Mouse (Mus musculus): Measurements from ENCODE around the gene Shisa5. TPM values are rescaled to one million over a fixed set of nuclear protein-coding genes. Genes with fewer than 3 reads are reported as not detected.

The Shisa5 gene
- 84.1 and 87.1 TPM in 2 replicates for polyA plus RNA-seq (2015; fragmentation: Nextera tagmentation; extraction: Ambion mirVana)

GRCm38 (mm10) chr9:109038086-109038895 lies at the start of gene Shisa5:
Gene Shisa5, plus strand, starts transcription at chr9:109038565.
- Histone ChIP-seq H3K4me3 (peak within 1 kb of the TSS; percentile 63), H3K9ac (peak within 1 kb of the TSS; percentile 79), H3K27me3 (no peaks in the 10 kb centered on the region), H3K27ac (peak within 1 kb of the TSS; percentile 39), H3K4me1 (peaks cover 31% of the 10 kb centered on the region), H3K9me3 (no peaks in the 10 kb centered on the region), H3K4me2 (replicated peaks) (peak within 1 kb of the TSS; percentile 79), H3K36me3 (no peaks in the 10 kb centered on the region)
- ATAC-seq (ENCODE audit: low FRiP score, low read depth): peak; percentile 91
- WGBS: under 1% methylated on average over 34 of the region's 40 CpGs

GRCm38 (mm10) chr9:108989802-108990461 lies 48.4 kb upstream of the Shisa5 start:
- Histone ChIP-seq H3K36me3 (no peaks in the 10 kb centered on the region), H3K27me3 (no peaks in the 10 kb centered on the region), H3K9ac (0 out of 2 replicates have a peak overlapping the region, but pooled peaks have one; percentile 25), H3K4me1 (peaks cover 37% of the 10 kb centered on the region), H3K4me2 (replicated peaks) (no peak overlapping the region), H3K9me3 (no peaks in the 10 kb centered on the region), H3K4me3 (no peak overlapping the region), H3K27ac (peak overlapping the region; percentile 70; the same call in 1 of the 2 replicates)
- ATAC-seq (ENCODE audit: low FRiP score, low read depth): no peak
- WGBS: 69% methylated on average over 4 of the region's 4 CpGs

- Histone ChIP-seq H3K27ac (peak overlapping the region; percentile 70; the same call in 1 of the 2 replicates), H3K9me3 (no peaks in the 10 kb centered on the region), H3K4me1 (peaks cover 42% of the 10 kb centered on the region), H3K27me3 (no peaks in the 10 kb centered on the region), H3K9ac (no peak overlapping the region), H3K4me2 (replicated peaks) (no peak overlapping the region), H3K36me3 (no peaks in the 10 kb centered on the region), H3K4me3 (no peak overlapping the region)
- WGBS: 28% methylated on average over 7 of the region's 7 CpGs
- ATAC-seq (ENCODE audit: low FRiP score, low read depth): no peak
Measured at GRCm38 (mm10) chr9:108990462-108990820, 47.9 kb upstream of the Shisa5 start.

GRCm38 (mm10) chr9:108991428-108992084 lies 46.8 kb upstream of the Shisa5 start, which contains the start of gene Pfkfb4:
Gene Pfkfb4, plus strand, starts transcription at chr9:108991778.
- no peaks in the 10 kb centered on the region for H3K9me3 ChIP-seq
- peak within 1 kb of the TSS; percentile 87 for H3K4me2 ChIP-seq (replicated peaks)
- WGBS: 1% methylated on average over 31 of the region's 31 CpGs
- peak within 1 kb of the TSS; percentile 76 for H3K9ac ChIP-seq
- H3K4me1 ChIP-seq: peaks cover 47% of the 10 kb centered on the region
- ATAC-seq (ENCODE audit: low FRiP score, low read depth): peak; percentile 94
- H3K27ac ChIP-seq: peak within 1 kb of the TSS; percentile 90
- peak within 1 kb of the TSS; percentile 62 for H3K4me3 ChIP-seq
- no peaks in the 10 kb centered on the region for H3K36me3 ChIP-seq
- no peaks in the 10 kb centered on the region for H3K27me3 ChIP-seq

- H3K9me3 ChIP-seq: no peaks in the 10 kb centered on the region
- H3K9ac ChIP-seq: peak overlapping the region; percentile 76
- H3K4me3 ChIP-seq: peak overlapping the region; percentile 62
- H3K4me2 ChIP-seq (replicated peaks): peak overlapping the region; percentile 87
- no peak for ATAC-seq (ENCODE audit: low FRiP score, low read depth)
- no peaks in the 10 kb centered on the region for H3K27me3 ChIP-seq
- 7% methylated on average over 18 of the region's 18 CpGs for WGBS
- peak overlapping the region; percentile 29; the same call in 1 of the 2 replicates for H3K27ac ChIP-seq
- H3K4me1 ChIP-seq: peaks cover 47% of the 10 kb centered on the region
- H3K36me3 ChIP-seq: no peaks in the 10 kb centered on the region
Measured at GRCm38 (mm10) chr9:108992085-108992469, 46.3 kb upstream of the Shisa5 start.

GRCm38 (mm10) chr9:108992620-108993361 lies 45.6 kb upstream of the Shisa5 start:
- H3K27me3 ChIP-seq: no peaks in the 10 kb centered on the region
- H3K36me3 ChIP-seq: no peaks in the 10 kb centered on the region
- peak overlapping the region; percentile 87 for H3K4me2 ChIP-seq (replicated peaks)
- H3K9ac ChIP-seq: peak overlapping the region; percentile 76; the same call in 1 of the 2 replicates
- H3K4me1 ChIP-seq: peaks cover 42% of the 10 kb centered on the region
- H3K9me3 ChIP-seq: no peaks in the 10 kb centered on the region
- no peak for ATAC-seq (ENCODE audit: low FRiP score, low read depth)
- H3K4me3 ChIP-seq: peak overlapping the region; percentile 62
- no peak overlapping the region for H3K27ac ChIP-seq
- 79% methylated on average over 9 of the region's 9 CpGs for WGBS

GRCm38 (mm10) chr9:108996411-108996810 lies 42.0 kb upstream of the Shisa5 start:
- Histone ChIP-seq H3K4me3 (no peak overlapping the region), H3K9ac (no peak overlapping the region), H3K4me1 (peaks cover 17% of the 10 kb centered on the region), H3K27ac (no peak overlapping the region), H3K27me3 (no peaks in the 10 kb centered on the region), H3K36me3 (no peaks in the 10 kb centered on the region), H3K9me3 (no peaks in the 10 kb centered on the region), H3K4me2 (replicated peaks) (no peak overlapping the region)
- no peak for ATAC-seq (ENCODE audit: low FRiP score, low read depth)
- 81% methylated on average over 9 of the region's 9 CpGs for WGBS

- Histone ChIP-seq H3K9me3 (no peaks in the 10 kb centered on the region), H3K9ac (no peak overlapping the region; the same call in 1 of the 2 replicates), H3K4me3 (no peak overlapping the region), H3K27me3 (no peaks in the 10 kb centered on the region), H3K4me2 (replicated peaks) (no peak overlapping the region), H3K36me3 (no peaks in the 10 kb centered on the region), H3K27ac (no peak overlapping the region), H3K4me1 (peaks cover 10% of the 10 kb centered on the region)
- no peak for ATAC-seq (ENCODE audit: low FRiP score, low read depth)
- WGBS: 89% methylated on average over 19 of the region's 19 CpGs
Measured at GRCm38 (mm10) chr9:108998287-108999166, 39.8 kb upstream of the Shisa5 start.

- Histone ChIP-seq H3K9ac (no peak overlapping the region), H3K27ac (no peak overlapping the region), H3K4me3 (no peak overlapping the region), H3K4me2 (replicated peaks) (no peak overlapping the region), H3K36me3 (no peaks in the 10 kb centered on the region), H3K4me1 (peaks cover 10% of the 10 kb centered on the region), H3K27me3 (no peaks in the 10 kb centered on the region), H3K9me3 (no peaks in the 10 kb centered on the region)
- ATAC-seq (ENCODE audit: low FRiP score, low read depth): no peak
- WGBS: 73% methylated on average over 4 of the region's 4 CpGs
Measured at GRCm38 (mm10) chr9:108999167-108999526, 39.2 kb upstream of the Shisa5 start.

GRCm38 (mm10) chr9:109000726-109001125 lies 37.6 kb upstream of the Shisa5 start:
- 8% methylated on average over 3 of the region's 3 CpGs for WGBS
- peaks cover 2% of the 10 kb centered on the region; the same call in 1 of the 2 replicates for H3K4me1 ChIP-seq
- no peaks in the 10 kb centered on the region for H3K9me3 ChIP-seq
- no peak overlapping the region for H3K9ac ChIP-seq
- H3K4me2 ChIP-seq (replicated peaks): no peak overlapping the region
- no peak overlapping the region for H3K4me3 ChIP-seq
- no peaks in the 10 kb centered on the region for H3K36me3 ChIP-seq
- no peak overlapping the region for H3K27ac ChIP-seq
- peak; percentile 57; the same call in 1 of the 2 replicates for ATAC-seq (ENCODE audit: low FRiP score, low read depth)
- H3K27me3 ChIP-seq: no peaks in the 10 kb centered on the region

- no peak overlapping the region for H3K4me2 ChIP-seq (replicated peaks)
- ATAC-seq (ENCODE audit: low FRiP score, low read depth): no peak
- 53% methylated on average over 2 of the region's 2 CpGs for WGBS
Measured at GRCm38 (mm10) chr9:109003201-109003600, 35.2 kb upstream of the Shisa5 start.

More at GRCm38 (mm10) chr9:109003201-109003600, 35.2 kb upstream of the Shisa5 start:
- H3K27ac ChIP-seq: no peak overlapping the region
- no peaks in the 10 kb centered on the region; the same call in 1 of the 2 replicates for H3K36me3 ChIP-seq
- H3K4me1 ChIP-seq: no peaks in the 10 kb centered on the region
- no peaks in the 10 kb centered on the region for H3K9me3 ChIP-seq
- H3K9ac ChIP-seq: no peak overlapping the region
- no peak overlapping the region for H3K4me3 ChIP-seq
- no peaks in the 10 kb centered on the region for H3K27me3 ChIP-seq

Data from limb, embryonic 13.5 days (tissue).